Mouse (Mus musculus): ENCODE data around the gene Plekha7.

Gene Plekha7

DNA sequence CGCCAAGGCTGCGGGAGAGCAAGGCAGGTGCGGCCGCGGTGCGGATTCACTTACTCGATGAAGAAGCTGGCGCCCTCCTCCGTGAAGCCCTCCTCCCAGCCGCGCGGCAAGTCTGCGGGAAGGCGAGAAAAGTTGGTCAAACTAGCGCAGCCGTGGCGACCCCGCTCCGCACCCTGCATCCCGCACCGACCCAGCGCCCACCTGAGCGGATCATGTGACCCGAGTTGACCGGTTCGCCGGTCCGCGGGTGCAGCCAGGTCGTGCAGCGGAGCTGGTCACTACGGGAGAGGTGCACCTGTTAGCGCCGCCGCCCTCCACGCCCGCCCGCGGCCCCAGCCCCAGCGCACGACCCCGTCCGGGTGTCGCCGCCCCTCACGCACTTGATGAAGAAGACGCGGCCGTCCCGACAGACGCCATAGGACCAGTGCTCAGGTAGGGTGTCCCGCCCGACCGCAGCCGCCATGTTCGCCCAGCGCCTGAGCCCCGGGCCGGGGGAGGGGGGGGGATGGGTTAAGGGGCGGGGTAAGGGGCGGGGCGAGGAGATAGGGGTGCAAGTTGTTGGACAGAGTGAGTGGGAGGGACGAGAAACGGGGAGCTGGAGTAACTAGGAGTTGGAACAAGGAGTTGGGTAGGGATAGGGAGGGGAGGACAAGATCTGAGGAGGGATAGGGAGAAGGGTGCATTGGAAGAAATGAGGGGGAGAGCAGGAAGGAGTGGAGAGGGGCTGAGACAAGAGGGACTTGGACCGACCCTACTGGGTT lies at the start of gene Plekha7:
Gene Plekha7, minus strand, starts transcription at position 506 of the 761 bp plus-strand sequence.
- in situ Hi-C loops (cut with MboI; ENCODE audit: unreplicated experiment in 2 of 2), result no loop called here

DNA sequence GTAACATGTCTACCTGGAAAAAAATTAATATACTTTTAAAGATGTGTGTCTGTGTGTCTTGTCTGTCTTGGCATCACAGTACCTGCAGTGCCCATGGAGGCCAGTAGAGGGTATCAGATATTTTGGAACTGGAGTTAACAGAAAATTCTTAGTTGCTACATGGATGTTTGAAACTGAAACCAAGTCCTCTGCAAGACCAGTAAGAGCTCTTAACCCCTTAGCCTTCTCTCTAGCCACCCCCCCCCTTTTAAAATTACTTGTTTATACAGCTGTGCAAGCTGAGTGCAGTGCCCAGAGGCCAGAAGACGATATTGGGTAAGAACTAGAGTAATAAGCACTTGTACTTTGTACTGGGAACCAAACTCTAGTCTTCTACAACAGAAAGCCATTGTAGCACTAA lies 28.1 kb upstream of the Plekha7 start:
- in situ Hi-C loops (cut with MboI; ENCODE audit: unreplicated experiment in 2 of 2), result no loop called here

DNA sequence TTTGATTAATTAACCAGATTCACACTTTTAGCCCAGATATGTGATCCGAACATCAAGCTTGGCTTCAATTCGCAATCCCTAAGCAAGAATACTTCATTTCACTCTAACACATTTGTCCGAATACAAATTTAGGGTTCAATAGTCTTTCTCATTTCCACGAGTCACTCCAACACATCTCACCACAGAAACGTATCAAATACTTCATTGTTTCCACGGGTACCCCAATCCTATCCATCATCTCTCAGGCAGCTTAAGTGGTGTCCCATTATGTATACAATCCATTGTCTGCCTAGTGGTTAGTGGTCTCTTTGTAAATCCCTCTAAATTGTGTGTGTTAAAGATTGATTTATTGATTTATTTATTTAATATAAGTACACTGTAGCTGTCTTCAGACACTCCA lies 27.0 kb upstream of the Plekha7 start:
- in situ Hi-C loops (cut with MboI; ENCODE audit: unreplicated experiment in 2 of 2), result no loop called here

DNA sequence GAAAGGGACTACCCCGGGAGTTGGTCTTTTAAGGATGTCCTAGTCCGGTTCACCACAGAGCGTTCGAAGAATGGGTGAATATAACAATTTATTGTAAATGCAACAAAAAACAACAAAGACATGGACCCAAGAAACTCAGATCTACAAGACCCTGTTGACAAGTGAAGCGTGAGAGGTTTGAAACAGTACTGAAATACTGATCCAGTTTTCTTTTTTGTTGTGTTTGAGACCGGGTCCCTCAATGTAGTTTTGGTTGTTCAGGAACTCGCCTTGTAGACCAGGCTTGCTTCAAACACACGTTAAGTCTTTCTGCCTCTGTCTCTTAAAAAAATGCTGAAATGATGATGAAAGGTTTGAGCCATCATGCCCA lies 26.5 kb upstream of the Plekha7 start:
- in situ Hi-C loops (cut with MboI; ENCODE audit: unreplicated experiment in 2 of 2), result loop anchor here in 1 of 2 experiments (5.0 kb wide), 1 partner anchor 278 kb away; no protein-coding TSS in a partner anchor

DNA sequence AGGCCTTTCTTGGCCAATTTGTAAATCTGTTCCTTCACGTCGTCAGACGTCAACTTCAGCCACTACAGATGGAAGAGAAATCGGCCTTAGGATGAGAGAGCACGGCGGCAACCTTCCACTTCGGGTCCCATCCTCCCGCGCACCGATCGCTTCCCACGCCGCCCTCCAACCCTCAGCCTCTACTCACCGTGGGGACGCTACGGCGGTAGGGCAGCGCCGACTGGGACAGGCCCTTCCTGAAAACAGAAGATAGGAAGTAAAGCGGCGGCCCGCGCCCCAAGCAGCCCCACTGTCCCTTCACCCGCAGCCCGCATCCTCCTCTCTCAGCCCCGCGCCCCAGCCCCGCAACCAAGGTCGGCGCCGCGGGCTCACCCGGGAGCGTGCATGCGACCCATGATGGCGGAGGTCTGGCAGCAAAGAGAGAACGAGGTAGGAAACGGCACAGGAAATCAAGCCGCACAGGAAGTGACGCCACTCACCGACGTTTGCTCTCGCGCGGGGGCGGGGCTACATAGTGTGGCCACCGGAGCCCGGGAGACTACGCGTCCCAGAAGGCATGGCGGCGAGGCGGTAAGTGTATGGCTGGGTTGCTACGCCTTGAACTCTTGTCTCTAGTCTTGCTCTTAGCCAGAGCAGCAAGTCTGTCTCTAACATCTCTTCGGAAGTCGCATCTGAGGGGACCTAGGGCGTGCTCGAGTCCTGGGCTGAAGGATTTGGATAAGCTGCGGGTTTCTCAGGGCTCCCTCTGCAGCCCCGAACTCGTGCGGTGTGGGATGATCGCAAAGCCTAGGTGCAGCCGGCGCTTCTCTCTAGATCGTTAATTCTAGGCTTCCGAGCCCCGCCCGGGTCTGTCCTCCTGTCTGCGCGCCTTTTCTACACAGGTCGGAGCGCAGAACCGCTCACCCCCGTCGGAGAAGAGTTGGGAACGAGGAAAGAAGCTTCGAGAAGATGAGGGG lies 25.8 kb upstream of the Plekha7 start, which contains the start of gene Rps13:
Gene Rps13, minus strand, starts transcription at position 483 of the 956 bp plus-strand sequence.
- in situ Hi-C loops (cut with MboI; ENCODE audit: unreplicated experiment in 2 of 2), result loop anchor here in 1 of 2 experiments (5.0 kb wide), 1 partner anchor 278 kb away; no protein-coding TSS in a partner anchor

DNA sequence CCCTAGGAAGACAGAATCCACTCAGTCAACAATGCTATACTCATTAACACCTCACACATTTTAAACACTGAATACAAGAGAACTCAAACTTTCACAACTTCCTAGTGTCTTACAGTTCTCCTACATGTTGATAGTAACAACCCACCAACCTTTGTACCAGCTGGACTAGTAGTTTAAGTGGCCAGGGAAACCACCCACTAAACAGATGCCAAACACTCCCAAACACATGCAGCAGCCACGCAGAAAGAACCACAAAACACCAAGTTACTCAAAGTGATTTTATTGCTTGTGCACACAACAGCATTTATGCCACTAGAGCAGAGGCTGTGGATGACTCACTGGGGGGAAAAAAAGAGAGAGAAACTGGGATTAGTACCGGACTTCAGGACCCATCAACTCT lies 23.1 kb upstream of the Plekha7 start:
- in situ Hi-C loops (cut with MboI; ENCODE audit: unreplicated experiment in 2 of 2), result loop anchor here in 1 of 2 experiments (5.0 kb wide), 1 partner anchor 281 kb away; no protein-coding TSS in a partner anchor

DNA sequence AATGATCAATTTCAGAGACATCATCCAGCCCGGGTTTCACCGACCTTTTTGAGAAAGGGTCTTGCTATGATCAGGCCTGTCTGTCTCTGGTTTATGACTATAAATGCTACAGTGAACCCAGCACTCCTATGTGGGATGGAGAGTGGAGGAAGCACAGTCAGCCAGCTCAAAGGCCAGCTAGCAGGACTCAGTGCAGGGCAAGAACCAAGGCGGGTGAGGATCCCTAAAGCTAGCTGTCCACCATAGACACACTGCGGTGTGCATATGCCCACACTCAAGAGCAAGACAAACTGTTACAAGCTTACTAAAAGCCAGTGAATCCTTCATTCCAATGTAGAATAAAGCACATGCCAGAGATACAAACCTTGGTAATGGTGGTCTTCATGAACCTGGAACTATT lies 21.7 kb upstream of the Plekha7 start:
- in situ Hi-C loops (cut with MboI; ENCODE audit: unreplicated experiment in 2 of 2), result loop anchor here in 1 of 2 experiments (5.0 kb wide), 1 partner anchor 282 kb away; no protein-coding TSS in a partner anchor

DNA sequence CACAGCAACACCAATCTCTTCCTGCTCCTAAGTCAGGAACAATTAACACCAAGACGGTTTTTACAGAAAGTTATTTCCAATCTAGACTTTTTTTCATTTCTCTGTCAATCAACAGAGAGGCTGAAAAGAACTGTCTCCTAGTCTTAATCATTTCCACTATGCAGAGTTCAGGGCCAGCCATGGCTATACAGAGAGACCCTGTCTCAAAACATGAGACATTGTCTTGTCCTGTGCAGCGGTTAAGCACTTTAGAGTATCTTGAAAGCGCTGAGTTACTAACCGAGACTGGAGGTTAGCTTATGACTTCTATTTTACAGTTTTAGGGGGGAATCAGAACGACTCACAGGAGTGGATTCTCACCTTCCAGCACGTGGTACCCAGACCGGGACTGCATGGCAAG lies 20.6 kb upstream of the Plekha7 start:
- in situ Hi-C loops (cut with MboI; ENCODE audit: unreplicated experiment in 2 of 2), result no loop called here

DNA sequence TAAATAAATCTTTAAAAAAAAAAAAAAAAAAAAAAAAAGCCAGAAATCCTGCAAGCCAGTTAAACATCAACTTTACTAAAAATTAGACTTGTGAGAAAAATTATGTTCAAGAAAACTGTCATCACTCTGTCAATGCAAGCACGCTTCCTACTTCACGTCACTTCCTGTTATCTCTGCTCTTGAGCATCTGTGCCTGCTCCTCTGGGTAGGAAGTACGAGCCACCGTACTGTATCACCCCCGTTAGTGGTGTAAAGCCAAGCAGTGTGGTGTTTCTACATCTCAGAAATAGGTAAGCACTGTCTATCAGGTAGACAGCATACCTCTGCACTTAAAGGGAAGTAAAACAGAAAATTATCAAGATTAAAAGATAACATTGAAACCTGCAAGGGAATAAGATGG lies 19.7 kb upstream of the Plekha7 start:
- in situ Hi-C loops (cut with MboI; ENCODE audit: unreplicated experiment in 2 of 2), result no loop called here

DNA sequence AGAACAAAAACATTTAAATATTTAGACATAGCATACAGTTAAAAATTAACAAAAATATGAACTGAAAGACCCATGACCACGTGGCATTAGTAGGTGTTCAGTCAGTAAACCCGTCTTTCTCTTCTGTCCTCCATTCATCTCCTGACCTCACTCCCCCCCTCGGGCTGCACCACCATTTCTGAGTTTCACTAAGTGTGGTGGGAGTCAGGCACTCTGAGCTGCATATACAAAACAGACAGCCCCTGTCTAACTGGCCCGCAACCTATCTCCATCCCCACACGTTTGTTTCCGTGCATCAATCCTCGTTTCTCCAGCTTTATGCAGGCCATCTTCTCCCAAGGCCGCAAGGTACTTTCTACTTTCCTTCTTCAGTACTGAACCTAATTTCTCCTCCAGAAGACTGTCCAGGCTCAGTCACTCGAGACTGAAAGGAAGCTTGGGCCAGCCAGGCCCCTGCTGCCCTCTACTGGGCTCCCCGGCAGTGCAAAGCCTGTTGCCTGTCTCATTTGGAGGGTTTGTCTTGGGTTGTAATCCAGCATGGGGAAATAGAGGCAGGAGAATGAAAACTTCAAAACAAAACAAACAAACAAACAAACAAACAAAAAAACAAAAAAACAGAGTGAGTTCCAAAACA lies 15.3 kb upstream of the Plekha7 start:
- in situ Hi-C loops (cut with MboI; ENCODE audit: unreplicated experiment in 2 of 2), result loop anchor here in 1 of 2 experiments (5.0 kb wide), 1 partner anchor 161 kb away; no protein-coding TSS in a partner anchor

DNA sequence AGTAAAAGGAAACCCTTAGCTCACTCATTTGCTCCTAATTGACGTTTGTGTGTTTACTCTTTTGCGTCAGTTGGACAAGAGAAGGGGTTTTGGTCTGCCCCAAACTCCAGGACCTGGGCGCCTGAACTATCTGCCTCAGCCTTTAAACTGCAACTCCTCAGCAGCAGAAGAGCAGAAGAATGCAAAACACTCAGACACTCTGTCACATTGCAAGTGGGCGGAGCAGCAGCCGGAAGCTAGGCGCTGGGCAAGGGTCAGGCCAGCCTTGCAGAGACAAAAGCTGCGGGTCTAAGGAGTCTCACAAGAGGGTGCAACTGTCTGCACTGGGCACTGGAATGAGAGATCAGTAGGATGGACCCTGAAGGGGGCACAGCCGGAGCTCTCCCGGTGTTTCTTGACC lies 1.3 kb upstream of the Plekha7 start:
- in situ Hi-C loops (cut with MboI; ENCODE audit: unreplicated experiment in 2 of 2), result no loop called here

DNA sequence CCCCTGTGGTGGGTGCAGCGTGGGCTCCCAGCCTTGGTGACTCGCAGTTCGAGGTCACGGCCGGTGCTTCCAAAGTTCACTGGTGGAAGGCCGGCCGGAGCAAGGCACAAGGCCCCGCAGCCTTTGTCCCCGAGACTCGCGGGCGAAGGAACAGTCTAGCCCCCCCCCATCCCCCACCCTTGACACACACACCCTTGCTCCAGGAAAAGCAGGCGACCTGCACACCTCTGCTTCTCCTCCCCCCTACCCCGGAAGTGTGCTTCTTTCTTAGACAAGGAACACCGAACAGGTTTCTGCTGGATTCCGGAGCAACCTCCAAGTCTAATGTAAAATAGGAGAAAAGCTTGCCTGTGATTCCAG lies 436 bp upstream of the Plekha7 start:
- in situ Hi-C loops (cut with MboI; ENCODE audit: unreplicated experiment in 2 of 2), result no loop called here

DNA sequence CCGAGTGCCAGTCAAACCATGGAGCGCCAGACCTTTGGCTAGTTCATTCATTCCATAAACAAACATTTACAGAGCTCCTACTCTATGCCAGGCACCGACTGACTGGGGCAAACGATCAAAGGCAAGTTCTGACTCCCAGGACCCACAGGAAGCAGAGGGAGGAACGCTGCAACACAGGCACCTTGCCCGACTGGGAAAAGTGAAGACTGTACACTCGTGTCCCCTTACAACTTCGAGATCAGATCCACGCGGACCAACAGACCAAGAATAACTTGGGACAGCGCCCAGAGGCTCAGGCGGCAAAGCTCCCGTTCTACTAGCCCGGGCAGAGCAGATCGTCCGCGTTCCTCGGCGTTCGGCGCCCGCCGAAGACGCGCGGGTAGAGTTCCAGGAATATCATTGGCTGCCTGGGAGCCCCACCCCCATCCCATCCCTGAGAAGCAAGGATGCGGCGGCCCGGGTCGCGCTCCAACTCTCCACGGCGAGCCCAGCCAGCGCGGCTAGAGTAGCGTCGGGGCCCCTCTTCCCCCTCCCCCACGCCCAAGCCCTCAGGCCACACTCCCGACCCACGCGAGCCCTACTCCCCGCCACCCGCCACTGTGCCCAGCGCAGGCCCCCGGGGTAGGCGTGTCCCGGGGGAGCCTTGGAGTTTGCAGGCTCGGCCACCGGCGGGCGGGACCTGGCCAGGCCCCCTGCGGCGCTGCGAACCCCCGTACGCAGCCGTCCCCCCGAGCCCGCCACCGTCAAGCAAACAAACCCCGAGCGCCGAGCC lies 891 bp downstream of the Plekha7 start:
- in situ Hi-C loops (cut with MboI; ENCODE audit: unreplicated experiment in 2 of 2), result no loop called here

DNA sequence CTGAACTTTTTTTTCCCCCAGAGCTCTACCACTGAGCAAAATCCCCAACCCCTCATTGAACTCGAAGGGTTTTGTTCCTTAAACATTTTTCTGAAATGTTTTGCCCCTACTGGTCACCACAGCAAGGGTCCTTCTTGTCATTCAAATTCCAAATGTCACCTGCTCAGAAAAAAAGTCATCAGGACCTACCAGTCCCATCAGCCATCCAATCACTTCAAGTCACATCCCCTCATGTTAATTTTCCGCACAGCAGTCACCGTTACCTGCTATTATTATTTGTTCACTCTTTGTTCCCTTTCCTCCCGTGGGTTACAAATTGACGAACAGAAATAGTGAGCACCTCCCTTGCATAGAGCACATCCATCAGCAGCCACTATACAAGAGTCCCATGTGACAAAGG lies 1.6 kb downstream of the Plekha7 start:
- in situ Hi-C loops (cut with MboI; ENCODE audit: unreplicated experiment in 2 of 2), result no loop called here

DNA sequence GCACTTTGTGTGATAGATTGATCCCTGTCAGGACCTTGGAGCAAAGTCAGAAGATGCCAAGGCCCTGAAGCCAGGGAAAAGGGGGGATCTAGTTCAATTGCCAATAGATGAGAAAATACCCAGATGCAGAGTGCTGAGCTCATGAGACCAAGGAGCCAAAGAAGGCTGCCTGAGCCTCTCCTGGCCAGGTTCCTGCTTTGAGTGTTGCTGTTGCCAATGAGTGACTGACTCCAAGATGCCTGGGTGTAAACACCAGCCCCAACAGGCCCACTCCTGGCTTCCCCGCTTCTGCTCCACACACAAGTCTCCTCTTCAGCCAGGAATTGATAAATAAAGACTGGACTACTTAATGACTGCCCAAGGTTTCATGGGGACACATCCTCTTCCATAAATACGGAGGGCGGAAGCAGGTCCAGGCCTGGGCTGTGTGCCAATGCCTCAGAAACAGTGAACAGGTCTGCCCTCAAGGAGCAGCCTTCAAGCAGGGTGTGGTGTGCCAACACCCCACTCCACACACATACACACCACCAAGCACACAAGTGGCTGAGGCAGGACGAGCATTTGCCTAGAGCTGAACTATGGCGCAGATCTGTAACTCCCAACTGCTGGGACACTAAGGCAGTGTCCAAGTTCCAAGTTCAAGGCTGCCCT lies 6.4 kb downstream of the Plekha7 start:
- in situ Hi-C loops (cut with MboI; ENCODE audit: unreplicated experiment in 2 of 2), result no loop called here

DNA sequence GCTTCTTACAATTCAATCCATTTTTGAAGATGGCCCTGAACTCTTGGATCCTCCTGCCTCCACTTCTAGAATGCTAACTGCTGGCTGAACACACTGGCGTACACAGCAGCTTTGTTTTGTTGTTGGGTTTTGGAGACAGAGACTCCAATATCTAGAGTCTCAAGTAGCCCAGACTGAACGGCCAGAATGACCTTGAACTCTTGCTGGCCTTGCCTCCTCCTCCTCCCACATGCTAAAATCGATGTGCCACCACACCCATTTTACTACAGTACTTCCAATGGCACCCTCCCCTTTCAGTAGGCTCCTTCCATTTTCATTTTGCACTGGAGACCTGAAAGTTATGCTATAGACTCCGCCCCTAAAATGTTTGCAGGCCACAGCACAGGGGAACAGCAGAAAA lies 7.0 kb downstream of the Plekha7 start:
- in situ Hi-C loops (cut with MboI; ENCODE audit: unreplicated experiment in 2 of 2), result no loop called here

DNA sequence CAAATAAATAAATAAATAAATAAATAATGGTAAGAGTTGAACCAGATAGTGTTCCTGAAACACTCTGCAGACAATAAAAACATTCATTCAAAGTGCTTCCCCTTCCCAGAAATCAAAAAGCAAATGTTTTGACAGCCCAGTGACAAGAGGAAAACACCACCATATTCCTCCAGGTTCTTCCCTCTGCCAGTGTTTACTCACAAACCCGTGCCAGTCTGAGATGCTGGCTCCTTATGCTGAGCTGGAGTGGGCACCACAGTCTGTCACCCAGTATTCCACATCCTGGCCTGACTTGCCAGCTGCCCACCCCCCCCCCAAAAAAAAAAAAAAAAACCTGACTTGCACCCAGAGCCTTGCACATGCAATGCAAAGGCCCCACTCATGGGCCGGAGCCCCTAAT lies 9.3 kb downstream of the Plekha7 start:
- in situ Hi-C loops (cut with MboI; ENCODE audit: unreplicated experiment in 2 of 2), result no loop called here

DNA sequence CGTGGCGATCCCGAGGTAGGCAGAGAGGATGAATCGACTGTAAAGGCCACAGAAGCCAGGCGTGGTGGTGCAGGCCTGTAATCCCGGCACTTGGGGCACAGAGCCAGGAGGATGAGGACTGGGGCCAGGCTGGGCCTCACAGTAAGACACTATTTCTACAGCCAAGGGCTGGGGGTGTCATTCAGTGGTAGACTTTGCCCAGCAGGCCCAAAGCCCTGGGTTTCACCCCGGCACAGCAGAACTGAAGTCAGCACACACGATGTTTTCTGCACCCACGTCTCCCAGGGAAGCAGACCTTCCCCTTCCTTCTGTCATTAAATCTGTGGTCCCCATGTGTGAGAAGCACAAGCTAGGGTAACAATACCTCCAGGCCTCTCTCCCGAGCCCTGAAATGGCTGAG lies 9.8 kb downstream of the Plekha7 start:
- in situ Hi-C loops (cut with MboI; ENCODE audit: unreplicated experiment in 2 of 2), result no loop called here

DNA sequence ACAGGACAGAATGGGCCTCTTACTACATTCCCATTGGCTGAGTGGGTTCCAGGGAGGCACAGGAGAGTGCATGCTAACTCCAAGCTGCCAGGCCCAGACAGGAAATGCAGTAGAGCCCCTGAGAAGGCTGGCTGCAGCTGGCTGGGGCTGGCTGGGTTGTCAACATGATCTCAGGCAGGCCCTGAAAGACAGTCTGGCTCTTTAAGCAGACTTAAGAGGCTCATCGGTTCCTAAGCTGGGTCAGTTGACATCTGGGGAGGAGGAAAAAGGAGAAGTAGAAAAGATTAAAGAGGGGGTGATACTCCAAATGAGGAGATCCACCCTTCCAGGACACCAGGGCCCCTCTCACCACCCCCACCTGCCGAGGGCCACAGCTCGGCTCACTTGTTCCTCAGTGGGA lies 13.2 kb downstream of the Plekha7 start:
- in situ Hi-C loops (cut with MboI; ENCODE audit: unreplicated experiment in 2 of 2), result no loop called here

DNA sequence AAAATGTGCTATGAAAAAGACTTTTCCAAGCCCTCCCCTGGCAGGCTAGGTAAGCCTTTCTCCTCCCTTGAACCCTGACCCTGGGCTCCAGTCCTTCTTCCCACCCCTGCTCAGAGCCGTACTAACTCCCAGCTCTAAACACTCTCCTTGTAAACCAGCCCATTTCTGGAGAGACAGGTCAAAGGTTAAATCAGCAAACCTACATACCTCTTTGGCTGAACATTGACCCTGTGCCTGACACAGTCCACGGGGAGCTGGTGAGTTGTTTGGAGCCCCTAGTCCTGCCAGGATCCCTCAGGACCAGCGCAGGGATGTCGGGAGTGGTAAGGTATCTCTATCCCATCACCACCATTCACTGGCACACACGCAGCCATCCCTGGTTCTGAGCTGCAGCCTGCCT lies 15.8 kb downstream of the Plekha7 start:
- in situ Hi-C loops (cut with MboI; ENCODE audit: unreplicated experiment in 2 of 2), result no loop called here
